Mouse (Mus musculus) spleen, adult 2 months (tissue): Measurements from ENCODE around the gene Dagla. TPM values are rescaled to one million over a fixed set of nuclear protein-coding genes. Genes with fewer than 3 reads are reported as not detected.

Experiments
- DNase-seq, 2 experiments: peaks; one replicate each; pipeline versions ENCODE4 v3.0.0 to v3.0.0-alpha.2; 2012 to 2021; ENCODE audit warnings: low spot score in 2 of 2, low read depth in 1 of 2
- H3K27ac ChIP-seq: fragments of 200-500 bp; 2 replicates; pipeline ENCODE4 v1.5.1; 2012; ENCODE audit warnings: low read length, inconsistent platforms; ENCODE audit not compliant: insufficient read depth
- H3K27me3 ChIP-seq: fragments of 200-500 bp; 2 replicates; pipeline ENCODE4 v1.6.1; 2012; ENCODE audit warnings: mild to moderate bottlenecking, moderate library complexity, low read length, inconsistent platforms; ENCODE audit not compliant: control insufficient read depth, insufficient read depth
- H3K36me3 ChIP-seq: fragments of 200-500 bp; 2 replicates; pipeline ENCODE4 v1.6.1; 2012; ENCODE audit warnings: mild to moderate bottlenecking, low read length, inconsistent platforms; ENCODE audit not compliant: control insufficient read depth, insufficient read depth
- H3K4me1 ChIP-seq: fragments of 200-500 bp; 2 replicates; pipeline ENCODE4 v1.6.1; 2011; ENCODE audit warnings: inconsistent platforms; ENCODE audit not compliant: control insufficient read depth, insufficient read depth, insufficient read length
- H3K4me3 ChIP-seq: fragments of 200-500 bp; 2 replicates; pipeline ENCODE4 v1.5.1; 2011; ENCODE audit warnings: mild to moderate bottlenecking, inconsistent platforms; ENCODE audit not compliant: insufficient read depth, insufficient read length; ENCODE audit errors: extremely low read depth
- CTCF ChIP-seq: fragments of 200-500 bp; IDR thresholded peaks from 2 replicates; pipeline ENCODE4 v1.5.1; 2011; ENCODE audit warnings: mild to moderate bottlenecking, inconsistent platforms; ENCODE audit not compliant: insufficient read depth, insufficient read length, insufficient replicate concordance; ENCODE audit errors: extremely low read depth
- POLR2A ChIP-seq: fragments of 200-500 bp; IDR thresholded peaks from 2 replicates; pipeline ENCODE4 v1.6.1; 2011; ENCODE audit warnings: low read depth, low read length, inconsistent platforms
- WGBS: fragments of 180-500 bp; shearing (Covaris S2); methylation state at CpG from one replicate; pipeline ENCODE4 v1.1.7; 2018; 5-methylcytosine and 5-hydroxymethylcytosine counted together
- polyA plus RNA-seq: library from polyadenylated mRNA; depleted of rRNA; stranded (reverse); fragments of >200 nt; gene quantifications from 2 replicates; pipeline ENCODE4 v1.2.3, GENCODE M21; 2012

Dagla gene
- polyA plus RNA-seq, 1 experiment = 4.4 TPM

DNA sequence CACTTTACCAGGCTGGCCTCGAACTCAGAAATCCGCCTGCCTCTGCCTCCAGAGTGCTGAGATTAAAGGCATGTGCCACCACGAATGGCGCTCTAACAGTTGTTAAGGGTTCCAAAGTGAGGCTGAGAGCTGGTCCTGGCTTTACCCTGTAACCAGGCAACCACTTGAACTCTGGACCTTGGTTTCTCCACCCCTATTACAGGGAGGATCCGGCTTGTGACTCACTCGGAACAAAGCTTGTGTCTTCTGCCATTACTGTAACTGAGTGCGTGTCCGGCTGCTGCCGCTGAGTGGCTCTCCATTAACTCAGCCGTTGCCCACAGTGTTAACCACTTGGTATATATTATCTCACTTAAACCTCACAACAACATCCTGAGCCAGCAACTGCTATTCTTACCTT, 36.7 kb downstream of the Dagla start:
- no peak for DNase-seq
- H3K4me1 ChIP-seq = peaks cover 5% of the 10 kb centered on the region; the same call in 1 of the 2 replicates
- H3K27ac ChIP-seq = no peak overlapping the region
- 91% methylated on average over 10 of the region's 10 CpGs for WGBS
- H3K27me3 ChIP-seq = no peaks in the 10 kb centered on the region
- TF ChIP-seq CTCF (no peak), POLR2A (no peak)
- no peak overlapping the region for H3K4me3 ChIP-seq
- no peaks in the 10 kb centered on the region for H3K36me3 ChIP-seq

DNA sequence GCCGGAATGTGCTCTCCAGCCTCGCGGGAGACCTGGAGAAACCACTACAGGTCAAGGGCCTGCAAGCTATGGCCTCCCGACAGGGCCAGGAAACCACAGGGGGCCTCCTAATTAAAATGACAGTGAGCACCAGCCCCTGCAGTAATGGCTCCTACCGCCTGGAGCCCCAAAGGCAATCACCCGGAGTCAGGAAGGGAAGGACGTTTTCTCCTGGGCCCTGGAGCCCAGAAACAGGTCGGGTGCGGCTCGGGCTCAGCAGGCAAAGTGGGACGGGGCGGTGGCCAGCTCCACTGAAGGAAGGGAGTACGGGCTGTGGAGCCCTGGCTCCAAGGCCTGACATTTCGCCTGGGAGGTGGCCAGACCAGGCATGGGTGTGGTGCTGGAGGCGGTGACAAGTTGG, 37.6 kb downstream of the Dagla start:
- Histone ChIP-seq H3K4me3 (no peak overlapping the region), H3K36me3 (no peaks in the 10 kb centered on the region), H3K27ac (no peak overlapping the region), H3K27me3 (no peaks in the 10 kb centered on the region), H3K4me1 (no peaks in the 10 kb centered on the region)
- 60% methylated on average over 15 of the region's 15 CpGs for WGBS
- DNase-seq = no peak
- TF ChIP-seq POLR2A (no peak), CTCF (no peak)

DNA sequence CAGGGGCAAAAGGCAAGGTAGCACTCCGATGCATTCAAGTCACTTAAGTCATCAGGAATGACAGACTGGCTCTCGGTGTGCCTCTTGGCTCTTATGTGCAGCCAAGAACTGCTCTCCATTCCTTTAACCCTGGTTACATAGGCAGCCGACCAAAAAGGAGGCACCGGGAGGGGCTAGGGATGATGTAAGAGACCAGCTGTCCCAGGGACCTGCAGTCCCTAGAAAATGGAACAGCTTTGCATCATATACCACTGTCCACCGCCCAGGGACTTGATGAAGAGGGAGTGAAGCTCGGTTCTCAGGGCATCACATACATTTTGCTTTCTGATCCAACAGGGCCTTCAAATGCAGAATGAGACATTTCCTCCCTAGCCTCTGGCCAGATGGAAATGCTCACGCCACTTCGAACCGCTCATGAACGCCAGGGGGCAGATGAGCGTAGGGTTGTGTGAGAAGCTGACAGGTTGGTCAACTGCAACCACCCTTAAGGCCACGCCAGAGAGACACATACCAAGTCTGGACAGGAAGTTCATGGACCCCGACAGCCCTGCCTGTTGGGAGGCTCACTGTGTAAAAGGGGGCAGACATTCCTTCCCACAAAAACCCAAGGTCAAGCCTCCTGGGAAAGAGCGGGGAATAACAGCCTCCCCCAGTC, 38.4 kb downstream of the Dagla start:
- no peak overlapping the region for H3K27ac ChIP-seq
- 28% methylated on average over 14 of the region's 14 CpGs for WGBS
- no peak overlapping the region for H3K4me3 ChIP-seq
- no peaks in the 10 kb centered on the region for H3K27me3 ChIP-seq
- TF ChIP-seq POLR2A = no peak
- TF ChIP-seq CTCF = peak; percentile 61; the same call in 1 of the 2 replicates
- DNase-seq = peak in 1 of 2 experiments; percentile 61
- no peaks in the 10 kb centered on the region for H3K36me3 ChIP-seq
- no peaks in the 10 kb centered on the region for H3K4me1 ChIP-seq

DNA sequence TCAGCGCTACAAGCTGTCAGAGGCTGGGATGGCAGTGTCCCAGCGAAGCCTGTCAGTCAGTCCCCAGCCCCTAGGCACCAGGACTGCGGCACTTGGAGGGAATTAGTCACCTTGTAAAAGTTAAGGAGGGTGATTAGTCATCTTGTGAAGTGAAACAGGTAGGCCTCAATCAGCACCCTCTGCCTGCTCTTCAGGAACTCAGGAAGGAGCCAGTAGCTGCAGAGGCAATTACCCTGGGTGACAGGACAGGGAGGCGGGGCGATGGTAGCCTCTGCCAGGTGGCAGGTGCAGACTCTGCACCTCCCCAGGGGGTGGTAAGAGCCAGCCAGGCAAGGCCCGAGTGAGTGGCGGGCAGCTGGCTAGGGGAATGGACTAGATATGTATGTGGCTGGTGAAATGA, 43.3 kb downstream of the Dagla start:
- no peak overlapping the region for H3K4me3 ChIP-seq
- H3K27me3 ChIP-seq = no peaks in the 10 kb centered on the region
- 81% methylated on average over 7 of the region's 7 CpGs for WGBS
- no peak for DNase-seq
- no peaks in the 10 kb centered on the region for H3K36me3 ChIP-seq
- H3K27ac ChIP-seq = no peak overlapping the region
- TF ChIP-seq POLR2A (no peak), CTCF (no peak)
- no peaks in the 10 kb centered on the region for H3K4me1 ChIP-seq

DNA sequence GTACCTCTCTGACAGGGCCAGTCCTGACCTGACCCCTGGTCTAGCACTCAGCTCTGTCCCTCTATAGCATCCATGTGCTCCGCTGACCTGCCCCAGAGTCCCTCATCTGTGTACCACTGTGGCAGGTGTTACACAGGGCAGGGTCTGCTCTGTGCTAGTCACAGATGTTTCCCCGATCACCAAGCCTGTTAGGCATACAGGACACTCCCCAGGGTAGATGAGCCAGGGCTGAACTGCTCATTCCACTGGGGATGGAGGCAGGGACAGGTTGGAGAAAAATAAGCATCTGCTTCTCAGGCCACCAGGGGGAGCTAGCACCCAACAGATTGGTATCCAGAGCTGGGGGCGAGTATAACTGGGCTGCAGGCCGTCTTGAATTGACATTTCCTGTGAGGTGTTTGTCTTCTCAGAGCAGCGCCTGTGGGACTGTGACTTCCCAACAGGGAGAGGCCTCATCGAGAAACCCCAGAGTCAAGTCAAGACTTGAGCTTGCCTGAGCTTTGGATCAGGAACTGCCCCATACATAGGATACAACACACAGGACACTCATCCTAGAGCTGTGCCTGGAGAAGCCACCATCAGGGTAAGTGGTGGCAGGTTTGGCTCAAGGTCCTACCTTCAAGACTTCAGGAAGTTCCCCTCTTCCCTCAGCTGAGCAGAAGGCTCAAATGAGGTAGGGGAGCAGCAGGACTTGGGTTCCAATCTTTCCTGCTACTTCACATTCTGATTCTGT, 46.2 kb downstream of the Dagla start:
- WGBS = 19% methylated on average over 6 of the region's 6 CpGs
- Histone ChIP-seq H3K36me3 (no peaks in the 10 kb centered on the region), H3K27me3 (no peaks in the 10 kb centered on the region), H3K27ac (no peak overlapping the region), H3K4me1 (no peaks in the 10 kb centered on the region), H3K4me3 (no peak overlapping the region)
- DNase-seq = peak in 1 of 2 experiments; percentile 68
- TF ChIP-seq CTCF = peak; percentile 71; the same call in 1 of the 2 replicates
- TF ChIP-seq POLR2A = no peak

DNA sequence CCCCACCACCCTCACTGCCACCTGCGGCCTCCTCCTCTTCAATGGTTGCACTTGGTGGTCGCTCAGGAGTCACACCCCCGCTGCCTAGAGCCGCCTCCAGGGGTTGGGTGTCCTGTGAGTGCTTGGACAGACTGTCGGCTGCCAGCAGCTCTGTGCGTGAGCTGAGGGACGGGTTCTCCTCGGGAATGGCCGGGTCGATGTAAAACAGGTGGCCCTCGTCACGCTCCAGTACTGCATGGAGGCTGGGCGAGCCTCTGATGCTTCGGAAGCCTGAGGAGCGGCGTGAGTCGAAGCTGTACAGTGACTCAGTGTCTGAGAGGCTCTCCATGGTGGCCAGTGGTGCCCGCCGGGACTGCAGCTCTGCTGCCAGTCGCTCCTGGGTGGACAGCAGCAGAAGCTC, 56.5 kb downstream of the Dagla start:
- Histone ChIP-seq H3K27ac (no peak overlapping the region), H3K4me1 (no peaks in the 10 kb centered on the region), H3K27me3 (no peaks in the 10 kb centered on the region), H3K36me3 (no peaks in the 10 kb centered on the region), H3K4me3 (no peak overlapping the region)
- 76% methylated on average over 20 of the region's 20 CpGs for WGBS
- no peak for DNase-seq
- no peak for TF ChIP-seq POLR2A

DNA sequence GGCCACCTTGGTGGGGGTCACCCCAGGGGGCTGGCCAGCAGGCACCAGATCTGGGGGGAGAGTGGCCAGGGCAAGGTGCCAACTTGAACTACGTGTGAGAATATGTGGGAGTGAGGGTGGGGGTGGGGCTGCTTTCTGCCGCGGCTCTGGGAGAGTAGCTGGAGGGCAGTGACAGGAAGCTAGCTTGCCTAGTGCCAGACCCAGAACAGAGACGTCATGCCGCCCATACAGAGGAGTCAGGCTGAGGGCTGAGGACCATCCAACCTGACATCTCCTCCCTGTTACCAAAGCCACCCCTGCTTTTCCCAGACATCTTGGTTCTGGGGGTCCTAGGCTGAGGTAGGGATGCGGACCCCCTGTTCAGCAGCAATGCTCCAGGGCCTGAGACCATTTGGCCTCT, 57.5 kb downstream of the Dagla start:
- no peaks in the 10 kb centered on the region for H3K27me3 ChIP-seq
- no peaks in the 10 kb centered on the region for H3K36me3 ChIP-seq
- H3K4me3 ChIP-seq = no peak overlapping the region
- TF ChIP-seq CTCF (no peak), POLR2A (no peak)
- 22% methylated on average over 6 of the region's 6 CpGs for WGBS
- no peaks in the 10 kb centered on the region for H3K4me1 ChIP-seq
- no peak for DNase-seq
- no peak overlapping the region for H3K27ac ChIP-seq
